13 mouse cellular contexts compared by ENCODE assay signal in genomic region chr11:76056487-76056886, GRCm38 (mm10). TPM values are rescaled to one million over a fixed set of nuclear protein-coding genes. Genes with fewer than 3 reads are reported as not detected.
DNase-seq lines count a peak whose midpoint lies in the region; ATAC-seq and TF ChIP-seq lines count a peak whose summit lies in the region.
"Had no signal": no experiment of that assay in that cellular context is flagged by ENCODE, and none has a peak within 500 bp of the region (broad histone marks: within the 10 kb centered on the region; RNA-seq: fewer than 3 reads in every experiment).

No protein-coding gene starts in this region.

- H3K9me3 ChIP-seq in intestine, postnatal 0 days (ENCODE audit: control insufficient read depth), result no peaks in the 10 kb centered on the region
- H3K9me3 ChIP-seq in intestine, embryonic 16.5 days (ENCODE audit: control insufficient read depth, low read length), result no peaks in the 10 kb centered on the region
- H3K9me3 ChIP-seq: hindbrain, embryonic 13.5 days had no signal

- no peaks in the 10 kb centered on the region for H3K27me3 ChIP-seq in intestine, postnatal 0 days (replicated peaks; ENCODE audit: control insufficient read depth, insufficient read depth, low read length)
- no peaks in the 10 kb centered on the region for H3K27me3 ChIP-seq in intestine, embryonic 16.5 days (replicated peaks; ENCODE audit: control insufficient read depth, insufficient read depth, low read length)
- H3K27me3 ChIP-seq: hindbrain, embryonic 13.5 days had no signal

- H3K9ac ChIP-seq in intestine, postnatal 0 days (ENCODE audit: low read depth, low read length), result no peak overlapping the region
- no peak overlapping the region for H3K9ac ChIP-seq in intestine, embryonic 16.5 days (ENCODE audit: low read depth, low read length)
- H3K9ac ChIP-seq: hindbrain, embryonic 13.5 days had no signal

- peaks cover 19% of the 10 kb centered on the region; the same call in 1 of the 2 replicates for H3K36me3 ChIP-seq in intestine, postnatal 0 days (ENCODE audit: control insufficient read depth, insufficient read depth)
- H3K36me3 ChIP-seq in intestine, embryonic 16.5 days (ENCODE audit: control insufficient read depth, insufficient read depth, low read length), result no peaks in the 10 kb centered on the region

- DNase-seq in thymus, postnatal 0 days (ENCODE audit: low spot score), result peak; percentile 23
- DNase-seq in thymus, postnatal 36 days, result no peak
- no peak for DNase-seq in urinary bladder, postnatal 10 days (ENCODE audit: low spot score)
- DNase-seq in cerebellum, adult 8-10 months, result no peak
- DNase-seq in left cerebral cortex, adult 18-20 months (ENCODE audit: low spot score in 2 of 2), result no peak
- DNase-seq: gastrocnemius, postnatal 36 days; lung, adult 2 months had no signal

- H3K4me1 ChIP-seq in intestine, postnatal 0 days (replicated peaks; ENCODE audit: control insufficient read depth, insufficient read depth, low read length), result no peaks in the 10 kb centered on the region
- H3K4me1 ChIP-seq in intestine, embryonic 16.5 days (ENCODE audit: control insufficient read depth, insufficient read depth, low read length), result peaks cover 8% of the 10 kb centered on the region
- peaks cover 7% of the 10 kb centered on the region for H3K4me1 ChIP-seq in brown adipose tissue, adult 24 weeks (ENCODE audit: control insufficient read depth, insufficient read depth, insufficient read length, low read length)

- no peak for ATAC-seq in intestine, postnatal 0 days
- ATAC-seq in intestine, embryonic 16.5 days, result no peak
- ATAC-seq: activated CD4-positive, CD25-positive, alpha-beta regulatory T cell, adult 4 months had no signal

- TF ChIP-seq CTCF in intestine, postnatal 0 days (IDR thresholded peaks at IDR 0.05; ENCODE audit: low read depth), result peak; percentile 47

- 39% methylated on average over 3 of the region's 3 CpGs for WGBS in intestine, postnatal 0 days
- 35% methylated on average over 3 of the region's 3 CpGs for WGBS in intestine, embryonic 16.5 days

- no peak overlapping the region for H3K27ac ChIP-seq in intestine, postnatal 0 days (ENCODE audit: low read depth, low read length)
- no peak overlapping the region for H3K27ac ChIP-seq in intestine, embryonic 16.5 days (ENCODE audit: low read length)
- H3K27ac ChIP-seq in brown adipose tissue, adult 24 weeks (replicated peaks; ENCODE audit: low read depth, low read length), result peak overlapping the region; percentile 45; the same call in 1 of the 2 replicates
- H3K27ac ChIP-seq: hindbrain, embryonic 13.5 days had no signal

- no peak overlapping the region for H3K4me3 ChIP-seq in intestine, postnatal 0 days (ENCODE audit: low read depth, low read length)
- H3K4me3 ChIP-seq in intestine, embryonic 16.5 days (ENCODE audit: low read length), result no peak overlapping the region
- H3K4me3 ChIP-seq in brown adipose tissue, adult 24 weeks (ENCODE audit: insufficient read depth, low read depth, low read length), result no peak overlapping the region
- H3K4me3 ChIP-seq: erythroblast, embryonic 14.5 days; hindbrain, embryonic 13.5 days had no signal

- no peak overlapping the region for H3K4me2 ChIP-seq in intestine, postnatal 0 days (replicated peaks; ENCODE audit: low read depth)
- no peak overlapping the region for H3K4me2 ChIP-seq in intestine, embryonic 16.5 days (ENCODE audit: low read depth, low read length)
- H3K4me2 ChIP-seq: hindbrain, embryonic 13.5 days had no signal

RNA-seq across cellular contexts. Expression of gene Rflnb, which starts 28.9 kb away (rescaled TPM):
- polyA plus RNA-seq in intestine, postnatal 0 days (2015; fragmentation: Nextera tagmentation; extraction: Ambion mirVana), result 24.2 and 26.8 TPM in 2 replicates
- polyA plus RNA-seq in intestine, embryonic 16.5 days (2015; fragmentation: Nextera tagmentation; extraction: Ambion mirVana), result 43.3 and 48.8 TPM in 2 replicates
- polyA plus RNA-seq in thymus, postnatal 0 days (2015; fragmentation: Nextera tagmentation; extraction: Ambion mirVana), result 10.6 and 13.2 TPM in 2 replicates
- 35.4 and 39.1 TPM in 2 replicates for polyA plus RNA-seq in brown adipose tissue, adult 24 weeks (2012; ENCODE audit: insufficient read depth, insufficient read length, missing spikeins)
- 1 to 10 TPM; 7.9 to 8.4 TPM for total RNA-seq in left cerebral cortex, adult 18-20 months (2021)

RNA-seq across cellular contexts. Expression of gene 1700016K19Rik, which starts 56.8 kb away (rescaled TPM):
- polyA plus RNA-seq in intestine, postnatal 0 days (2015; fragmentation: Nextera tagmentation; extraction: Ambion mirVana), result 0.17 TPM in 1 of 2 replicates, not detected in the other
- 2.1 and 2.6 TPM in 2 replicates for polyA plus RNA-seq in intestine, embryonic 16.5 days (2015; fragmentation: Nextera tagmentation; extraction: Ambion mirVana)
- 1.2 and 1.3 TPM in 2 replicates for polyA plus RNA-seq in thymus, postnatal 0 days (2015; fragmentation: Nextera tagmentation; extraction: Ambion mirVana)
- polyA plus RNA-seq in brown adipose tissue, adult 24 weeks (2012; ENCODE audit: insufficient read depth, insufficient read length, missing spikeins), result not detected in 2 replicates
- total RNA-seq in left cerebral cortex, adult 18-20 months (2021), result 1 to 10 TPM; 2.3 to 4.8 TPM
- total RNA-seq: gastrocnemius, postnatal 36 days had no signal
- polyA plus RNA-seq: erythroblast, embryonic 14.5 days had no signal
